Mouse (Mus musculus) small intestine, adult 2 months (tissue): ENCODE measurements at regions not wholly inside any gene's neighbourhood (a gene's known extent, or its start where the extent isn't known, plus 50 kb on each side); places are given as distances from the start of the nearest gene placed in this dataset.

Experiments
- H3K27ac ChIP-seq: fragments of 200-500 bp; 2 replicates; pipeline ENCODE4 v1.5.1; 2012; ENCODE audit warnings: low read depth, low read length, control low read depth, inconsistent platforms; ENCODE audit not compliant: insufficient read depth
- H3K27me3 ChIP-seq: fragments of 200-500 bp; 2 replicates; pipeline ENCODE4 v1.6.1; 2012; ENCODE audit warnings: mild to moderate bottlenecking, moderate library complexity, low read length, inconsistent platforms; ENCODE audit not compliant: control insufficient read depth, insufficient read depth
- H3K36me3 ChIP-seq: fragments of 200-500 bp; 2 replicates; pipeline ENCODE4 v1.6.1; 2012; ENCODE audit warnings: mild to moderate bottlenecking, low read length, control low read depth, inconsistent platforms; ENCODE audit not compliant: control insufficient read depth, insufficient read depth
- H3K4me1 ChIP-seq: fragments of 200-500 bp; 2 replicates; pipeline ENCODE4 v1.6.1; 2012; ENCODE audit warnings: low read length, inconsistent platforms, mixed read lengths; ENCODE audit not compliant: control insufficient read depth, insufficient read depth, insufficient read length
- H3K4me3 ChIP-seq: fragments of 200-500 bp; 2 replicates; pipeline ENCODE4 v1.5.1; 2012; ENCODE audit warnings: low read depth, mild to moderate bottlenecking, control low read depth, inconsistent platforms, low read length, moderate library complexity
- CTCF ChIP-seq: fragments of 200-500 bp; IDR thresholded peaks from 2 replicates; pipeline ENCODE4 v1.5.1; 2012; ENCODE audit warnings: low read depth, mild to moderate bottlenecking, control low read depth, inconsistent platforms, low read length, moderate library complexity, mixed read lengths; ENCODE audit not compliant: insufficient replicate concordance, insufficient read length; ENCODE audit errors: extremely low read depth
- POLR2A ChIP-seq: fragments of 200-500 bp; IDR thresholded peaks from 2 replicates; pipeline ENCODE4 v1.6.1; 2012; ENCODE audit warnings: low read depth, mild to moderate bottlenecking, control low read depth, inconsistent platforms, low read length, moderate library complexity
- WGBS: fragments of 180-500 bp; shearing (Covaris S2); methylation state at CpG from one replicate; pipeline ENCODE4 v1.1.7; 2018; 5-methylcytosine and 5-hydroxymethylcytosine counted together

DNA sequence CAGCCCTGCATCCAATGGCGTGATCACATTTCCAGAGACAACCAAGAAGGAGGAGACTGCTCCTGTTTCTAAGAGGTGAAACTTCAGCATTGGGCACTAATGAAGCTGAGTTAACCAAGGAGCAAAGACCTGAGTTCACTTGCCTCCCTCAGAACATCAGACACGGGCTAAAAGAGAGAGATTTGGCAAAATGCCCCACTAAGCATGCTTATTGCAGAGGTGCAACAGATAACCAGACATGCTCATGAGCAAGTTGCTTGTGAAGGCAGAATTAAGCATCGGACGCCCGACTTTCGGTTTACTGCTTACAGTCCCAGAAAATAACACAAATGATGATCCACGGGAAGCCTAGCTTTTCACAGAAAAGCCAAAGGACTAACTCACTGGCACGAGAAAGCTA is 228.8 kb downstream of the Gm4791 start:
- TF ChIP-seq CTCF: no peak
- no peak for TF ChIP-seq POLR2A
- Histone ChIP-seq H3K27ac (no peak overlapping the region), H3K4me3 (no peak overlapping the region), H3K27me3 (no peaks in the 10 kb centered on the region), H3K4me1 (no peaks in the 10 kb centered on the region), H3K36me3 (no peaks in the 10 kb centered on the region)
- 75% methylated on average over 8 of the region's 8 CpGs for WGBS

DNA sequence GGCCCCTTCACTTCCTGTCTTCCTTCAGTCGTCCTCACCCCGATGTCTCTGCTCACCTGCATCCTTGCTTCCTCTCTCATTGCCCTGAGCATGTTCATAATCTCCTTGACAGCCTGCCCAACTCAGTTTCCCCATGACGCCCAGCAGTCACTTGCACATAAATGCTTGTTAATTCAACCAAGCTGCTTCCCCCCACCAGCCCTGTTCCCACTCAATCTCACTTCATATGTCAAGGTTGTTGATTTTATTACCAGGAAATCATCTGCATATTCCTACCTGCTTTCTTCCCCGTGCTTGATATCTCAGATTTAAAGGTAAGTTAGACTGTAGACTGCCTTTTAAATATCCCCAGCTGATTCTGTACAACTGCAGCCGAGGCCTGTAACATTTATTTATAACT is 230.2 kb downstream of the Gm4791 start:
- no peak overlapping the region for H3K27ac ChIP-seq
- TF ChIP-seq CTCF (no peak), POLR2A (no peak)
- H3K36me3 ChIP-seq: no peaks in the 10 kb centered on the region
- WGBS: 48% methylated on average over 5 of the region's 5 CpGs
- H3K27me3 ChIP-seq: no peaks in the 10 kb centered on the region
- H3K4me3 ChIP-seq: no peak overlapping the region
- H3K4me1 ChIP-seq: no peaks in the 10 kb centered on the region

DNA sequence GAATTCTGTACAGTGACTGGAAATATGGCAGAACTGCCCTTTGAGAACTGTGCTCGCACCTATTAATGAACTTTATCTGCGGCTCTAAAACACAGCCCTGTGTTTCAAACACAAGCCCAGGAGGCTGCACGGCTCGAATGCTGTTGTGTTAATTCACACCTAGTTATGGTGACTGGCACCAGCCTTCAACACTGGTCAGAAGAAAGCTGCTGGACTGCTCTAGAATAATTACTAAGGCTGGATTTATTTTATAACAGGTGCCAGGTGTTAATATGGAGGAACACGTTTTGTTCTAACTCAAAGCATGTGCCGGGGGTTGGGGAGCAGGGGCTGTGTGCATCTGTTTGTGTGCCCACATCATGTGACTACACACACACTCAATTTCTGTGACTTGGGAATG is 230.8 kb downstream of the Gm4791 start:
- TF ChIP-seq CTCF (no peak), POLR2A (no peak)
- WGBS: 81% methylated on average over 6 of the region's 6 CpGs
- H3K4me1 ChIP-seq: no peaks in the 10 kb centered on the region

DNA sequence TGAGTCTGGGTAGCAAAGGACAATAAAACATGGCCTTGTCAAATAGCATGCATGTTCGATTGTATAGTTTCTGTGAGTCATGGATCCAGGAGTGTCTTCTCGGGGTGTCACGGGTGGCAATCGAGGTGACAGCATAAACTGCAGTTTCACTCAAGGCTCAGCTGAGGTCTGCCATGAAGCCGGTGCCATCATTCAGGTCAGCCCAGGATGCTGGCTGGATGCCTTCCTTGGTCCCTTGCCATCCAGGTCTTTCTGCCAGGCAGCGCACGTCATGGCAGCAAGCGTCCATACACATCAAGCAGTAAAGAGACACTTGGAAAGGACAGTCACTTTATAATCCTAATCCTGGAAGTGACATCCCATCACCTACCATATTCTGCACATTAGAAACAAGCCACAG is 242.4 kb downstream of the Gm4791 start:
- no peak for TF ChIP-seq POLR2A
- 91% methylated on average over 8 of the region's 8 CpGs for WGBS
- no peak overlapping the region for H3K4me3 ChIP-seq

More for the DNA sequence above, 230.8 kb downstream of the Gm4791 start:
- H3K27ac ChIP-seq: no peak overlapping the region
- no peaks in the 10 kb centered on the region for H3K36me3 ChIP-seq
- no peak overlapping the region for H3K4me3 ChIP-seq
- H3K27me3 ChIP-seq: no peaks in the 10 kb centered on the region

DNA sequence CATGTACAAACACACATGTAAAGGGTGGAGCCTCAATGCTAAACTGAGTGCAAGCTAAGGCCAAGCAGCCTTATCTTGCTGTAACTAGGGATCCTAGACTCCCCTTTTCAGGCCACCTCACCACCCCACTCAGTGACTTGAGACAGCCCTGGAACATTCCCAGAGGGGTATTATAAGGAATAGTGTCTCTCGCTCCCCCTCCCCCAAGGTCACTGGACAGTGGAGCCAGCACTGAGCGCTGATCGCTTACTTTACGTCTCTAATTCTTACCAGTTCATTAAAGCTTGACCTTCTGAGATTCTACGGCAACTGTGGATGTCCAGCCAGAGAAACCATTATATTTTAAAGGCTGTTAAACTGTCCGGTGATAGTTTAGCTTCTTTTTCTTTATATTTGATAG is 243.5 kb downstream of the Gm4791 start:
- Histone ChIP-seq H3K4me3 (no peak overlapping the region), H3K36me3 (no peaks in the 10 kb centered on the region), H3K27ac (no peak overlapping the region), H3K27me3 (no peaks in the 10 kb centered on the region), H3K4me1 (no peaks in the 10 kb centered on the region)
- 90% methylated on average over 6 of the region's 6 CpGs for WGBS
- TF ChIP-seq CTCF (no peak), POLR2A (no peak)

More for the DNA sequence above, 242.4 kb downstream of the Gm4791 start:
- no peak overlapping the region for H3K27ac ChIP-seq
- no peaks in the 10 kb centered on the region for H3K4me1 ChIP-seq
- H3K36me3 ChIP-seq: no peaks in the 10 kb centered on the region
- no peaks in the 10 kb centered on the region for H3K27me3 ChIP-seq

DNA sequence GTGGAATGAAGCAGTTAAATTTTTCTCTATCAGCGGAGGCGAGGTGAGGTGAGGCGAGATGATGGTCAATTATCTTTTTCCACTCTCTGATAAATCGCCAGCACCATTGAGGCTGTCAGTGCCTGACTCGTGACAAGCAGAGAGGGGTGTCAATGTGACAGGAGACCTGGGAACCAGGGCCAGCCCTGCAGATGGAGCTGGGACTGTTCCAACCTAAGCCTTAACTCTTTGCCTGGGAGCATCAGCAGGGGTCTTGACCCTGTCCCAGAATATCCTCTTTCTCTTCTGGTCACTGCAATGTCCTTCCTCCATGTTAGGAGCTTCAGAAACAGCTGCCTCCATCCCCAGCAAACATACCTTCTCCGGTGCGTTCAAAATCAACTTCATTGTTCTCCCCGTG is 244.0 kb downstream of the Gm4791 start:
- TF ChIP-seq CTCF (no peak), POLR2A (no peak)
- 79% methylated on average over 8 of the region's 8 CpGs for WGBS
- no peak overlapping the region for H3K27ac ChIP-seq
- H3K4me3 ChIP-seq: no peak overlapping the region
- H3K4me1 ChIP-seq: no peaks in the 10 kb centered on the region
- no peaks in the 10 kb centered on the region for H3K36me3 ChIP-seq
- H3K27me3 ChIP-seq: no peaks in the 10 kb centered on the region

DNA sequence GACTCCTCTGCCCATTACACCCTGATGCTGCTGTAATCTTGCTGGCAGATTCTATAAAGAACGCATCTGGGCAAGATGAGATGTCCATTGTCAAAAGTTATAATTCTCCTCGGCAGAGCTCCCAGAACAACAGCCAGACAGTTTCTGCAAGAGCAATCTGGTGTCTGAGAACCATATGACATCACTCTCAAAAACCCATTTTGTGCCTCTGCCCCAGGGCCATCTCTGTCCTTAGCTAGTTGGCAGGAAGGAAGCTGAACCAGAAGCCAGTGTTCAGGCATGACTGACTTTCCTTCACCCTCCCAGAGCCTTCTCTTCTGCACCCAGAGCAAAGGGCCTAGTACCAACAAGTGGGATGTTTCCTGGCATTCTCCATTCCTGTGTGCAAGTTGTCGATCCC is 250.5 kb downstream of the Gm4791 start:
- H3K36me3 ChIP-seq: no peaks in the 10 kb centered on the region
- no peaks in the 10 kb centered on the region for H3K27me3 ChIP-seq
- H3K27ac ChIP-seq: no peak overlapping the region
- peaks cover 5% of the 10 kb centered on the region; the same call in 1 of the 2 replicates for H3K4me1 ChIP-seq
- no peak overlapping the region for H3K4me3 ChIP-seq
- WGBS: 87% methylated on average over 3 of the region's 3 CpGs
- TF ChIP-seq POLR2A: no peak
- TF ChIP-seq CTCF: no peak

DNA sequence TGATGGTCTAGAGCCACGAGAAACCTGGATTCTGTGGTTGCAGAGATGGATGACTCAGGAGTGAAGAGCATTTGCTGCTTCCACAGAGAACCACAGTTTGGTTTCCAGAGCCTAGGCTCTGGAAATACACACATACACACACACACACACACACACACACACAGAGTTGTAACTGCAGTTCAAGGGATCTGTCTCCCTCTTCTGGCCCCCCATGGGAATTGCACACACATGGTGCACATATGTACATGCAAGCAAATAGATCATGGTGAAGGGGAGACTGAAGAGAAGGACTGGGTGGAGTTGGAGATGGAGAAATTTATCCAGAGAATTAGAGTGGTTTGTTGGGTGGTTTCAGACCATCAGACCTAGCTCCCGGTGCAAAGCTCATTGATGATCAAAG is 252.6 kb downstream of the Gm4791 start:
- Histone ChIP-seq H3K27ac (no peak overlapping the region), H3K27me3 (no peaks in the 10 kb centered on the region), H3K4me1 (peaks cover 5% of the 10 kb centered on the region; the same call in 1 of the 2 replicates), H3K36me3 (no peaks in the 10 kb centered on the region), H3K4me3 (no peak overlapping the region)
- TF ChIP-seq CTCF (no peak), POLR2A (no peak)
- 92% methylated on average over 2 of the region's 2 CpGs for WGBS
